Mouse (Mus musculus) left cerebral cortex, postnatal 36 days (tissue): ENCODE data around the gene Atp6v1e2. TPM values are rescaled to one million over a fixed set of nuclear protein-coding genes. Genes with fewer than 3 reads are reported as not detected.

Experiments
- DNase-seq, 2 experiments: peaks; one replicate each; pipeline ENCODE4 v3.0.0; 2021 to 2022; ENCODE audit warnings: low spot score in 2 of 2, mixed read lengths in 1 of 2
- intact Hi-C: fragments of 180-260 bp; cut with DNase I; formaldehyde crosslinking; loops from one replicate; pipeline ENCODE4 v1.15.1; 2025
- total RNA-seq, 2 experiments: library from RNA; stranded (reverse); gene quantifications; 2 replicates each; pipeline ENCODE4 v1.2.3; 2021

Atp6v1e2 gene
- total RNA-seq, 2 experiments from 2014 or later: not detected

- intact Hi-C loops: no loop called here
Measured at GRCm38 (mm10) chr17:86900564-86900963, 47.1 kb downstream of the Atp6v1e2 start.

GRCm38 (mm10) chr17:86899821-86900220, 47.9 kb downstream of the Atp6v1e2 start:
- DNase-seq: no peak
- intact Hi-C loops: no loop called here

More at GRCm38 (mm10) chr17:86900564-86900963, 47.1 kb downstream of the Atp6v1e2 start:
- DNase-seq: no peak

- no peak for DNase-seq
- intact Hi-C loops: no loop called here
Measured at GRCm38 (mm10) chr17:86897486-86898165, 50.1 kb downstream of the Atp6v1e2 start.

GRCm38 (mm10) chr17:86895191-86895590, 52.5 kb downstream of the Atp6v1e2 start:
- intact Hi-C loops: no loop called here
- DNase-seq: no peak

Other genes with a start within 250 kb of the Atp6v1e2 start
- 10 to 100 TPM; 82.2 to 94.0 TPM for gene Epas1, start 194.2 kb downstream of the Atp6v1e2 start, total RNA-seq
- not detected for gene Tmem247, start 30.5 kb downstream of the Atp6v1e2 start, total RNA-seq
- 10 to 100 TPM; 36.3 to 45.0 TPM for gene Rhoq, start 15.2 kb upstream of the Atp6v1e2 start, total RNA-seq
- 10 to 100 TPM; 15.0 to 18.1 TPM for gene Pigf, start 77.5 kb upstream of the Atp6v1e2 start, total RNA-seq
- 10 to 100 TPM; 61.2 to 66.2 TPM for gene Cript, start 77.7 kb upstream of the Atp6v1e2 start, total RNA-seq
- gene Socs5, start 159.8 kb upstream of the Atp6v1e2 start, total RNA-seq: 100 to 1,000 TPM; 112 to 120 TPM